Mouse (Mus musculus): Measurements from ENCODE around the gene Prr11. TPM values are rescaled to one million over a fixed set of nuclear protein-coding genes. Genes with fewer than 3 reads are reported as not detected.
A peak's percentile ranks its signal among the peaks of the same experiment; 100 is the strongest.

Gene Prr11
- 7.8 and 8.9 TPM in 2 replicates for polyA plus RNA-seq (2016; fragmentation: Nextera tagmentation; extraction: Ambion mirVana)

GRCm38 (mm10) chr11:87108409-87108754 lies at the start of gene Prr11:
Gene Prr11, minus strand, starts transcription at chr11:87108708.
- Histone ChIP-seq H3K27me3 (no peaks in the 10 kb centered on the region), H3K27ac (peak within 1 kb of the TSS; percentile 98), H3K36me3 (peaks cover 34% of the 10 kb centered on the region), H3K9ac (peak within 1 kb of the TSS; percentile 99), H3K4me3 (peak within 1 kb of the TSS; percentile 95), H3K4me1 (peaks cover 25% of the 10 kb centered on the region), H3K4me2 (replicated peaks) (peak within 1 kb of the TSS; percentile 60), H3K9me3 (no peaks in the 10 kb centered on the region)
- WGBS, result 0% methylated on average over 14 of the region's 14 CpGs
- no peak for ATAC-seq (ENCODE audit: insufficient number of reproducible peaks, insufficient read depth, low FRiP score, low TSS enrichment)

- Histone ChIP-seq H3K4me1 (no peaks in the 10 kb centered on the region), H3K9me3 (no peaks in the 10 kb centered on the region), H3K27me3 (no peaks in the 10 kb centered on the region), H3K27ac (no peak overlapping the region), H3K4me2 (replicated peaks) (no peak overlapping the region), H3K36me3 (peaks cover 5% of the 10 kb centered on the region; the same call in 1 of the 2 replicates), H3K9ac (no peak overlapping the region), H3K4me3 (no peak overlapping the region)
- 87% methylated on average over 2 of the region's 2 CpGs for WGBS
- no peak for ATAC-seq (ENCODE audit: insufficient number of reproducible peaks, insufficient read depth, low FRiP score, low TSS enrichment)
Measured at GRCm38 (mm10) chr11:87158012-87158411, 49.5 kb upstream of the Prr11 start.

DNA sequence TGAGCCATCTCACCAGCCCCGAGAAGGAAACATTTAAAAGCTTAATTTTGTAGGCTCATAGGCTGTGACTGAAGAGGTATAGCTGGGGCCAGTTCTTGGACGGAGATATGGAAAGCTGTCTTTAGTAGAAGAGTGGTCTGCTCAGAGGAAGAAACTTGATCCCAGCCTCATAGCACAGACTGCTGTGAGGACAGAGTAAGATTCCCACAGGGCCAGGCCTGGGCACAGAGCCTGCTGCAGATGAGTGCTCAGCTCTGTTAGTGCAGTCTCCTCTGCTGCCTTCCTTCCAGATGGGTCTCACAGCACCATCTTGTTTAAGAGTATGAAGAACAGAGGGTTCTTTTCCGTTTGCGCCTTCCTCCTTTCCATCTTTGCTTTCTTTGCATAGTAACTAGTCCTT lies 27.7 kb upstream of the Prr11 start:
- H3K36me3 ChIP-seq, result no peaks in the 10 kb centered on the region
- no peak for ATAC-seq (ENCODE audit: insufficient number of reproducible peaks, insufficient read depth, low FRiP score, low TSS enrichment)

DNA sequence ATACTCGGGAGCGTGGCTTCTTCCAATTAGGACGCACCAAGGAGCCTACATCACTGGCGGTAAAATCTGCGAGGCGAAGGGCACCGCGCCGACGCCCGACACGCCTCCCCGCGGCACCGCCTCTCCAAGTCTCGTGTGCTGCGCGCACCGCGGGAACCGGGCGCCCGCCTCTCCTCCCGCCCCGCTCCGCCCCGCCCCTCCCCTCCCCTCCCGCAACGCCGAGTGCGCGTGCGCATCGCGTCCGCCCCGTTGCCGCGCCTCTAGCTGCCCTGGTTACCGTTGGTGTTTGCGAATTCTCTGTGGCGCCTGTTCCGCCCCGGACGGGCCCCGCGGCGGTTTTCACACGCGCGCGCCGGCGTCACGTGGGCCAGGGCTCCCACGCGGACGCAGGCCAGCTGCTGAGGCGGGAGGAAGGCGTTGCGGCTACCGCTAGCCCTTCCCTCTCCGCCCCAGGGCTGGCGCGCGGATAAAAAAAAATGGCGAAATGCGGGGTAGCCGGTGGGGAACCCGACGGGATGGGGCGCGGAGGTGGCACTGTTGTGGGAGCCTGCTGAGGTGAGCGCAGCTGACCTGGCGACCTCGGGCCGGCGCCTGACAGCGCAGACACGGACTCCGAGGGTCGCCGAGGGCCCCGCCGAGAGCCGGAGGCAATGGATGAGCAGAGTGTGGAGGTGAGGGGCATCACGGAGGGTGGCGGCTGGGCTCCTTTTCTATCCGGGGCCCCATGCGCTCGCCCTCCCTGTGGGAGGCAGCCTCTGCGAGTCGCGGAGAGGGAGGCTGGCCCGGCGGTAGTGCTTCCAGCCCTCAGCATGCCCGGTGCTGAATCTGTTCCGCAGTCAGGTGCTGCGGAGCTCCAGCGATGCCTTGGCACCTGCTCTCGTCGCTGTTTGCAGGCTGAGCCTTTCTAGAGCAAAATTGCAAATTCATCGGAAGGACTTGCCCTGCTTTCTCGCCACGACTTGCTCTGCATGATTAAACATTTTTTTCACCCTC lies 18.6 kb upstream of the Prr11 start, which contains the start of gene Trim37:
Gene Trim37, plus strand, starts transcription at position 254 of the 993 bp plus-strand sequence.
- H3K4me1 ChIP-seq, result peaks cover 19% of the 10 kb centered on the region
- H3K36me3 ChIP-seq, result peaks cover 26% of the 10 kb centered on the region
- H3K4me3 ChIP-seq, result peak within 1 kb of the TSS; percentile 84
- H3K27ac ChIP-seq, result peak within 1 kb of the TSS; percentile 92
- WGBS, result 1% methylated on average over 91 of the region's 105 CpGs
- peak within 1 kb of the TSS; percentile 75 for H3K4me2 ChIP-seq (replicated peaks)
- peak within 1 kb of the TSS; percentile 82 for H3K9ac ChIP-seq
- no peaks in the 10 kb centered on the region for H3K27me3 ChIP-seq
- peak; percentile 88 for ATAC-seq (ENCODE audit: insufficient number of reproducible peaks, insufficient read depth, low FRiP score, low TSS enrichment)
- no peaks in the 10 kb centered on the region for H3K9me3 ChIP-seq

More for the DNA sequence above, 27.7 kb upstream of the Prr11 start:
- Histone ChIP-seq H3K27ac (no peak overlapping the region), H3K4me1 (no peaks in the 10 kb centered on the region), H3K27me3 (no peaks in the 10 kb centered on the region), H3K9ac (no peak overlapping the region), H3K4me2 (replicated peaks) (no peak overlapping the region), H3K9me3 (no peaks in the 10 kb centered on the region), H3K4me3 (no peak overlapping the region)
- WGBS, result 72% methylated on average over 4 of the region's 4 CpGs

- H3K27ac ChIP-seq, result peak overlapping the region; percentile 92
- WGBS, result 2% methylated on average over 12 of the region's 12 CpGs
- peak overlapping the region; percentile 75 for H3K4me2 ChIP-seq (replicated peaks)
- no peaks in the 10 kb centered on the region for H3K9me3 ChIP-seq
- H3K36me3 ChIP-seq, result peaks cover 31% of the 10 kb centered on the region
- no peaks in the 10 kb centered on the region for H3K27me3 ChIP-seq
- peak overlapping the region; percentile 32 for H3K9ac ChIP-seq
- peak overlapping the region; percentile 84 for H3K4me3 ChIP-seq
- no peak for ATAC-seq (ENCODE audit: insufficient number of reproducible peaks, insufficient read depth, low FRiP score, low TSS enrichment)
- H3K4me1 ChIP-seq, result peaks cover 19% of the 10 kb centered on the region
Measured at GRCm38 (mm10) chr11:87126281-87126823, 17.8 kb upstream of the Prr11 start.

GRCm38 (mm10) chr11:87125562-87125961 lies 17.1 kb upstream of the Prr11 start:
- Histone ChIP-seq H3K27me3 (no peaks in the 10 kb centered on the region), H3K9ac (0 out of 2 replicates have a peak overlapping the region, but pooled peaks have one; percentile 32), H3K9me3 (no peaks in the 10 kb centered on the region), H3K36me3 (peaks cover 39% of the 10 kb centered on the region), H3K4me2 (replicated peaks) (peak overlapping the region; percentile 75), H3K4me3 (peak overlapping the region; percentile 84), H3K27ac (peak overlapping the region; percentile 92; the same call in 1 of the 2 replicates), H3K4me1 (peaks cover 19% of the 10 kb centered on the region)
- 59% methylated on average over 4 of the region's 4 CpGs for WGBS
- no peak for ATAC-seq (ENCODE audit: insufficient number of reproducible peaks, insufficient read depth, low FRiP score, low TSS enrichment)

DNA sequence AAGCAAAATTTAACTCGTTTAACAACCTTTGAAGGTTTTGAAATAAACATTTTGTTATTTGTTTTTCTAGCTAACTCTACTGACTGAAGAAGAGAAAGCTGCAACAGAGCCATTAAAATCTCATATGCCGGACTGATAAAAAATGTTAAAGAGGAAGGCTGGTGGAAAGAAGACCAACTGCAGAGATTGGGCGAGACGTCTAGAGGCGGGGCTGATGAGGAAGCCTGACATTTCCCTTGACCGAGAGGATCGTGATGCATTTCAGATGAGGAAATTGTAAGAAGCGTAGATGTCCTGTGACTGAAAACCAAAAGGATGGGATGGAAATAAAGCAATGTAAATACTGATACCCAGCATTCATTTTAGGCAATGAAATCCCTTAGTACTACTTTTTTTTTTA lies 13.4 kb upstream of the Prr11 start:
- Histone ChIP-seq H3K4me1 (peaks cover 6% of the 10 kb centered on the region; the same call in 1 of the 2 replicates), H3K9me3 (no peaks in the 10 kb centered on the region), H3K36me3 (peaks cover 65% of the 10 kb centered on the region), H3K4me3 (no peak overlapping the region), H3K4me2 (replicated peaks) (no peak overlapping the region), H3K27ac (no peak overlapping the region), H3K9ac (no peak overlapping the region), H3K27me3 (no peaks in the 10 kb centered on the region)
- 85% methylated on average over 8 of the region's 8 CpGs for WGBS
- ATAC-seq (ENCODE audit: insufficient number of reproducible peaks, insufficient read depth, low FRiP score, low TSS enrichment), result no peak

DNA sequence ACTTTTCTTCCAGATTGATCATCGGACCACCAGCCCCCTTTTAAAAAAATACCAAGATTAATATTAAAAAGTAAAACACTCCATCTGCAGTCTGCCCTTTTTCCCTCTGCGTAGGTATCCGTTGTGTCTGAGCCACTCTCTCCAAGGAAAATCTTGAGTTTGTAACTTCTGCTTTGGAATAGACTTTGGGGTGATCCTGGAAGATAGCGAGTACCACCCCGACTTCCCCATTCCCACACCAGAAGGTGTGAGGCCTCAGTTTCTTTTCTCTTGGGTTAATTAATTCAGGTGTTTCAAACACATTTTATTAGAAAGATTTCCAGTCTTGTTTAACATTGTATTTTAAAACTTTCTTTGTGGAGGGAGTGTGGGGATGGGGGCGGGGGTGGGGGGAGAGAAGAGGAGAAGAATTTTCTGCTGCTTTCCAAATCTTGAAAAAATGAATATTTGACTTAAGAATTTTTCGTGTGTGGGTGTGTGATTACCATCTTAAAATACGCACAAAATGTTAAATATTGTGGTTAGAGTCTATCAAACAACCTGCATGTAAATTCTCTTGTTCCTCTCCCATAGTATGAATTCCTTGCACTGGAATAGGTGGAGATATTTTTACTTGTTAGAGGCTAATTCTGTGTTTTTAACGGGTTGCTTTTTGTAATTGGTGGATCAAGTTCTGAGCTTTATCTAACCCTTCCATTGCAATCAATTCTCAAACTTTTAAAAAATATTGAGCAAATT lies 1.8 kb upstream of the Prr11 start:
- Histone ChIP-seq H3K9me3 (no peaks in the 10 kb centered on the region), H3K27me3 (no peaks in the 10 kb centered on the region), H3K9ac (peak overlapping the region; percentile 99), H3K4me3 (peak overlapping the region; percentile 95), H3K4me2 (replicated peaks) (peak overlapping the region; percentile 59), H3K4me1 (peaks cover 32% of the 10 kb centered on the region), H3K27ac (peak overlapping the region; percentile 98), H3K36me3 (peaks cover 34% of the 10 kb centered on the region)
- 5% methylated on average over 9 of the region's 9 CpGs for WGBS
- no peak for ATAC-seq (ENCODE audit: insufficient number of reproducible peaks, insufficient read depth, low FRiP score, low TSS enrichment)

DNA sequence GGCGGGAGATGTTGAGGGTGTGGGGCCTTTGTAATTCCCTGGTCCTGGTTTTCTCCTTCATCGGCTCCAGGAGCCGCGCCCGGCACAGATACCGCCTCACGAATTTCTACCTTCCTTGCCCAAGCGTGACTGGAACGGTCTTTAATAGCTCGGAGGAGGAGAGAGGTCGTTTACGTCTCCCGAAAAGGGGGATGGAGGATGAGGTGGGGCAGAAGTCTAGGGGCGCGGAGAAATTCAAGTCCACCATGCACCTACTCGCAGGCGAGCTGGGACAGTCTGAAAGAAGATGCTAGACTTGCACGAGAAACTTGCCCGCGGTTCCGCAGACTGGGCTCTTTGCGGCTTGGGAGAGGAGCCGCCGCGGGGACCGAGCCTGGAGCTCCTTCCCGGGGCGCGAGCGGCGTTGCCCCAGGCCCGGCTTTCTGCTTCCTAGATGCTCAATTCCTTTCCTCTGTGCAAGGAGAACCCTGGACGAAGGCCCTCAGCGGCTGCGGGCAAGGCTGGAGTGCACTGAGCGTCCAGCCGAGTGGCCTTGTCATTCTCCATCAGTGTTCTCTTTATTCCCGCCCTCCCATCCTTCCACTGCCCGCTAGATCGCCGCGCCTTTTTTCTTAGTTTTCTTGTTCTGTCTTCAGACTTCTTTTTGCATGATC lies 1.1 kb upstream of the Prr11 start:
- Histone ChIP-seq H3K4me3 (peak overlapping the region; percentile 95), H3K9ac (peak overlapping the region; percentile 99), H3K4me2 (replicated peaks) (peak overlapping the region; percentile 59), H3K36me3 (peaks cover 34% of the 10 kb centered on the region), H3K9me3 (no peaks in the 10 kb centered on the region), H3K4me1 (peaks cover 32% of the 10 kb centered on the region), H3K27me3 (no peaks in the 10 kb centered on the region), H3K27ac (peak overlapping the region; percentile 98)
- no peak for ATAC-seq (ENCODE audit: insufficient number of reproducible peaks, insufficient read depth, low FRiP score, low TSS enrichment)
- 0% methylated on average over 42 of the region's 42 CpGs for WGBS

DNA sequence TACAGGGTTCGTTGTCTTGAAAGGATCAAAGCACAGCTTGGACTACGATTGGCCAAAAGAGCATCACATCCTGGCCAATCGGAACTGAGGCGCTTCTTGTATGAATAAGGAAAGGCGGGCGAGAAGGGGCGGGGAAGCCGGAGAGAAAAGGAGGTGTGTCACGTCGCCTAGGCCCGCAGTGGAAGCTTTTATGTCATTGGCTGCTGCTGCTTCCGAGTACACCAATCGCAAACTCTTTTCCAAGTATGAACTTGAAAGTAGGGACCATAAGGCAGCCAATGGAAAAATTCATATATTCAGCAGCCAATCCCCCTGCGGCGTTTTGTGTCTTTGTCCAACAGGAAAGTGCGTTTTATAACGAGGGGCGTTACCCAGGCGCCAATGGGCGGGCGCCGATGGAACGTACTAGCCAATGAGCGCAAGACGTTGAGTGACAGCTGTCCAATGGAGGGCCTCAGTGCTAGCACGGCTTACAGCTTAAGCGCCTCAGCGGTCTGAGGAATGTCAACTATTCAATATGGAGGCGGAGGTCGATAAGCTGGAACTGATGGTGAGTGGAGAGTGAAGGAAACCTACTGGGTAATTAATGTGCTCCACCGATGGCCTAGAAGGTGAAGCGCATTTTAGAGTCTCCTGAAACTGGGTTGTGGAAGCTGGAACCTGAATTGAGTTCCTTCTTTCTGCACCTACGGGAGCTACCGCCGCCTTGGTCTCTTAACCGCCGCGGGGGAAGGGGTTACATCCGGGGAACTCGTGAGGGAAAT lies 429 bp upstream of the Prr11 start, which contains the start of gene Ska2:
Gene Ska2, plus strand, starts transcription at position 480 of the 764 bp plus-strand sequence.
- Histone ChIP-seq H3K9me3 (no peaks in the 10 kb centered on the region), H3K4me3 (peak within 1 kb of the TSS; percentile 95), H3K4me2 (replicated peaks) (peak within 1 kb of the TSS; percentile 60), H3K27ac (peak within 1 kb of the TSS; percentile 98), H3K4me1 (peaks cover 31% of the 10 kb centered on the region), H3K9ac (peak within 1 kb of the TSS; percentile 99), H3K36me3 (peaks cover 34% of the 10 kb centered on the region), H3K27me3 (no peaks in the 10 kb centered on the region)
- ATAC-seq (ENCODE audit: insufficient number of reproducible peaks, insufficient read depth, low FRiP score, low TSS enrichment), result peak; percentile 99
- under 1% methylated on average over 40 of the region's 40 CpGs for WGBS

All from embryonic facial prominence, embryonic 12.5 days (tissue).